Mouse (Mus musculus) layer of hippocampus, postnatal 25 days (tissue): ENCODE measurements around the gene Itpr2. TPM values are rescaled to one million over a fixed set of nuclear protein-coding genes. Genes with fewer than 3 reads are reported as not detected.

Experiments
- DNase-seq, 2 experiments: peaks; one replicate each; pipeline ENCODE4 v3.0.0; 2022; ENCODE audit warnings: mixed read lengths in 2 of 2, low spot score in 1 of 2; ENCODE audit errors: extremely low spot score in 1 of 2
- total RNA-seq, 2 experiments: library from RNA; stranded (reverse); gene quantifications; 2 replicates each; pipeline ENCODE4 v1.2.3; 2021

Itpr2 gene
- total RNA-seq, 2 experiments from 2014 or later = 16.6 to 20.5 TPM

DNA sequence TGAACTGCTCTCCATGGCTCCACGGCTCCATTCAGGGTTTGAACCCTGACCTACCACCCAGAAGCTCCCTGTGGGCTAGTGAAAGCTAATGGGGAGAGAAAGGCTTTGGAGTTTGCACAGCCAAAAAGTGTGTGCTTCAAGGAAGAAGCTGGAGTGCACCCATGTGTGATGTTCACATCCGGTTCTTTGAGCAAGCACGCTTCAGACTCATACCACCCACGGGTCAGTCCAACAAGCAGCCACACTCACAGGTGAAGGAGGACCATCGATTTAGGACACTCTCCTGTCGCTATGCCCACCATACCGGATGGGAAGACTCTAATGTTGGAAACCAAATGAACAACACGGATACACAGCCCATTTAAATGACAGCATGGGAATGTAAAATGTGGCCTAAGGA is 9.5 kb upstream of the Itpr2 start:
- DNase-seq = no peak

DNA sequence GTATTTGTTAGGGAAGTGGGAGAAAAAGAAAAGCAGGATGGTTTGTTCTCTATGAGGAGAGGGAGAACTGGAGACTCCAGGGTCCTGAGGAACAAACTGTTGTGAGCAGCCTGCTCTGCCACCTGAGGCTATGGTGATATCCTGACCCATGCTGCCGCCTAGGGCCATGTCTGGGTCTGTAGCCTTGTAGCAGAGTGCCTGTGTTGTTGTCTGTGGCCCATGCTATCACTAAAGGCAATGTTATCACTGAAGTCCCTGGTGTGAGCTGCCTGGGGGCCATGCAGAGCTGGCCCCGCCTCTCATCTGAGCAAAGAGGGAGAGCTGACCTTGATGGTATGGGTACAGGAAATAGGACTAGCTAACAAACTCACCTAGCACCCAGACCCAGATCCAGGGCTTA is 7.9 kb upstream of the Itpr2 start:
- DNase-seq = no peak

DNA sequence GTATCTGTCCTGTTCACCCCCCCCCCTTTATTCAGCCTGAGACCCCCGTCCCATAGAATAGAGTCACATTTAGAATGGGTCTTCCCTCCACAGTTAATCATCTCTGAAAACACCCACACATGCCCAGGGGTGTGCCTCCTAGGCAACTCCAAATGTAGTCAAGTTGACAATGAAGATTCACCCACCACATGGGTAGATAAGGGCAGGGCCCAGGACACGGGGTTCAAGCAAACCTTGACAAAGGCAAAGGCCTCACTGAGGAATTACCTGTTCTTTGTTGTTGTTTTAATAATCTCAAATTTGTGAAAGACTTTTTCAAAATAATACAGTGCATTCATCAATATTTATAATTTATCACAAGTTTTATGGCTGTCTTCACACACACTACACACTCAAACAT is 2.4 kb upstream of the Itpr2 start:
- DNase-seq = no peak

DNA sequence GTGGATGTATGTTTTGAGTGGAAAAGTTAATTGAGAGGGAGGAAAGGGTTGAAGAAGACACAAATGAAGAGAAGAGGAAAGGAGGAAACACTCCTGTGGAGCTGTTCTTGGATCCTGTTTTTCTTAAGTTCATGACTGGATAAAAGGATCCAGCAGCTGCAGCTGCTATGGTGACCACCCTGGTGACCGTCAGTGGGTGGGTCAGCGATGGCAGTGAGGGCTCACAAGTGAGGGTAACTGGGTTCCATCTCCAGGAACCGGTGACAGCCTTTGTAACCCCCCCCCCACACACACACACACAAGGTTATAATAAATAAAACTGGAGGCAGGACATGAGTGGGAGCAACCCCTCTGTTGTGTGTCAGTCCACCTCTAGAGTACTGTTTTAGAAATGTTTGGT is 833 bp upstream of the Itpr2 start:
- DNase-seq = no peak

DNA sequence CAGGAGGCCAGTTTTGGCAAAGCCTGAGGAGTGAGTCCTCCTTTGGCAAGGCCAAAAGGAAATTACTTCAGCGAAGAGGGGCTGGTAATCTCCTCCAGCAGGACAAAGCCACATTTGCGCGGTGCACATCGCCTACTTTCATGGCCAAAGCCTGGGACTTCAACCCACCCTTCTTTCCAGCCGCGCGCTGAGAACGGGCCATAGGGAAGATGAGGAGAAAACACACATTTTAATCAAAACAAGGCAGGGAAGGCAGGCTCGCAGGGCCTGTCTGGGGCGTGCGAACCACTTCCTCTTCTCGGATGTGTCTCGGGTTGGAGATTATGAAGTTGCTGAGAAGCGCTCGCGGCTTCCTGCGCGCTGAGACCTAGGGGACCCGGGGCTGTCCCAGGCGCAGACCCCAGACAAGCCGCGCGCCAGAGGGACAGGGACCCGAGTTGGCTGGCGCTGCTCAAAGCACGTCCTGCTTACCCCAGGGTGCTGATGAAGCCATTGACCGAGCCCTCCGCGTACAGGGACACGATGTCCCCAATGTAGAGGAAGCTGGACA is 632 bp downstream of the Itpr2 start:
- no peak for DNase-seq

DNA sequence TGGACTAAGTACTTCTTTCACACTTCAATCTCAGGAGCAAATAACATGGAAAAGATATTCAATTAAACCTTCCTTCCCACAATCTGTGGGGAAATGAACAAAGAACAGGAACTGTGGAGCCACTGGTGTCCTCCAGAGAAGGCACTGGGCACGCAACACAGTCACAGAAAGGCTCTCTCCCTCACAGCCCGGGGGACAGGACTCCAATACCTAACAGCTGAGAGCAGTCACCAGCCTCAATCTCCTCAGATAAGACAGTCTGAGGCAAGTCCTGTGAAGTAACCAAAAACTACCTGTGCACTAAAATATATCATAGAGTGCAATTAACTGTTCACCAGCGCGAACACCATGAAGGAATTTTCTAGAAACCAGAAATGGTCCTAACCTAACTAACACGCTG is 1.3 kb downstream of the Itpr2 start:
- DNase-seq = no peak

DNA sequence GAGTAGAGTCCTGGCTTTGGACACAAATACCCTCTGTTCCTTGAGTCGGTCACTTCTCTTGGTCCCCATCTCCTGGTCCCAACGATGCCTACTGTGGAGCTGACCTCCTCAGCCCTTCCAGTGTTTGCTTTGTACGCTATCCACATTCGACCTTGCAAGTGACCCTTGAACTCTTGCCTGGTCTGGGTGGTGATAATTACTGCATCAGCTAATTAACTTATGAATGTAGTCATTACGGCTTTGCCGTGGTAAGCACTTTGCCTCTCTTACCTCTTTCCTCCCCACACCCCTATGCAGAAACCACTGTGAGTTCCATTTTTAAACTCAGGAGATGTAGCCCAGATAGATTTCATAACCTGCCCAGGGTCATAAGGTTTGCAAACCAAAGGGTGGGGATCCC is 1.8 kb downstream of the Itpr2 start:
- no peak for DNase-seq

DNA sequence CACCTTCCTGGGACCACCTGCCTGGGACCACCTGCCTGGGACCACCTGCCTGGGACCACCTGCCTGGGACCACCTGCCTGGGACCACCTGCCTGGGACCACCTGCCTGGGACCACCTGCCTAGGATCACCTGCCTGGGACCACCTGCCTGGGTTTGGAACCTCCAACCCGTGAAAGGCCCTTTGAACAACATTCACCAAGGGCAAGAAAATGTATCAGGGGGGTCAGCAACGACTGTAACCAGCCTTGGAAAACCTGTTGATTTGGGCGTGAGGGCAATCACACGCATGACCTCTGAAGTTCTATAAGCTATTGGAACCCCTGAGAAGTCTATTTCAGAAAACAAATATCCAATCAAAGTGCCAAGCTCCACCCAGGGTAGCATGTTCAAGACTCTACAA is 2.5 kb downstream of the Itpr2 start:
- DNase-seq = no peak

DNA sequence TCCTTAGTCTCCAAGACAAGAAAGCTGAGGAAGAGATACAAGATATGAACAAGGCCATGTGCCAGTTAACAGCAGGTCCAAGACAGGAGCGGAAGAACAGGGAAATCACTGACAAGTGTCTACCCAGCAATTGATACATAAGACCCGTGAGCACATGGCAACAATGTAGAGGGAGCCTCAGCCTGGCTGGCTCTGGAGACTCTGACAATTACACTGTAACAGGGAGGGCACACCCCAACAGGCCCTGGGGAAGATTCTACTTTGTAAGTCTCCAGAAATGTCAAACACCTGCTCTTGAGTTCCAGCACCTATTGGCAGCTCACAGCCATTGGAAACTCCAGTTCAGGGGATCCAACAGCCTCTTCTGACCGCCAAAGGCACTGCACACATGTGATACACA is 3.6 kb downstream of the Itpr2 start:
- DNase-seq = no peak

DNA sequence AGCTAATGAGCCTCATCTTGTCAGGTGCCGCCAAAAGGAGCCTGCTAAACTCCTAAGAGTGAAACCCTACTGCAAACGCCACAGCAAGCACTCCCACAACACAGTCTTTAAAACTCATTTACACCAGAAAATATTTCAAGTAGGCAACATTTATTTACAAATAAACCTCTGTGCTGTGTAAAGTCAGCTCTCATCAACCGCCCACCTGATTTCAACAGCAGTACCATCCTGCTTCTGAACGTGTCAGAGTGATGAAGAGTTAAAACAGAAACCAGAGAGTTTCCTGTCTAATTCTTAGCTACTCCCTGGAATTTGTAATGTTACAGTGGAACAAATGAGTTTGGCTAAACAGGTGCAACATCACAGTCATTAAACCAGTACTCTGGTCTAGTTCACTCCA is 4.2 kb downstream of the Itpr2 start:
- DNase-seq = no peak

DNA sequence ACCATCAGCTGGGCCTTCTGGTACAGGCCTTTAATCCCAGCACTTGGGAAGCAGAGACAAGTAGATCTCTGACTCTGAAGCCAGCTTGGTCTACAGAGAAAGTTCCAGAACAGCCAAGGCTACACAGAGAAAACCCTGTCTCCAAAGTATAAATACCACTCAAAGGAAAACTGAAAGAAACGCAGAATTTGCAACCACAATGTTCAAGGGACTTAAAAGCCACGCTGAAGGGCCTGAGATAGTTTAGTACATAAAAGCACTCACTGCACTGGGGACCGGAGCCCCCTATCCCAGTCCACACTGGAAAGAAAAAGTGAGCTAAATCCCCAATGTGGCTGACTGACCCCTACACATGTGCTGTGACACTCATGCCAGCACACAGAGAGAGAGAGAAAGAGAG is 4.6 kb downstream of the Itpr2 start:
- DNase-seq = no peak

DNA sequence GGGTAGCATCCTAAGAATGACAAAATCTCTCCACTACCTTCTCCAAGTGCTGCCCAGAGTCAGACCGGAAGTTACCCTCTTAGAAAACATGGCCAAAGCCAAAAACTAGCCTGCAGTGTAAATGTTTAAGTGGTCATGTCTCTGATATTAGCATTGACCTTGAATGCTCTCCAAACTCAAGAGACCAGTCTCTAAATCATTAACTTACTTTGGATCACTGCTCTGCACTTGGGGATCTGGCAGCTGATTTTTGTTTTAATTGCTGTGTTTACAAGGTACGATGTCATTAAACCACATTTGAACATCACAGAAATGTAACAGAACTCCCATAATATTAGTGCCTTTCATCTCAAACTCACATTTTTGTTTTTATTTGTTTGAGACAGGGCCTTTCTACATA is 10.3 kb downstream of the Itpr2 start:
- DNase-seq = no peak

DNA sequence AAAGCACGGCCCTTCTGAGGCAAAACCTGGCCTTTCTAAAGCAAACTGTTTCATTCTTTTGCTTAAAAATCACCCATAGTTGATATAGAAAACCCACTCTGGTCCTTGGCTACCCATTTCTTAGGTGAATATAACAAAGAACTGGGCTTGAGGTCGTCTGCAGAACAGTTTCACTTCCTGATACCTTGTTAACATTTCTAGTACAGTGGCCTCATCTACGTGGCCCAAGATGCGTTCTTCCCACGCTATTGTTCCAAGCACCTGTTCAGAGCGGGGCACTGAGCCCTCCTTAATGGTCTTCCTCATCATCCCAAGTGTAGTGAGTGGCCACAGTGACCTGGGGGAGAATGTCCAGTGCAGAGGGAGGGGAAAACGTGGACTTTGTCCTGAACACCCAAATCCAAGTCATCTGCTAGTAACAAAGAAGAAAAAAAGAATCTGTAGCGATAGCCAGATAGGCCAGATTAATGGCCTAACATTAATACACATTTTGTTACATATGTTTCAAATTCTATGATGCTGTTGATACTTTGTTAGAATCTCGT is 11.5 kb downstream of the Itpr2 start:
- no peak for DNase-seq

DNA sequence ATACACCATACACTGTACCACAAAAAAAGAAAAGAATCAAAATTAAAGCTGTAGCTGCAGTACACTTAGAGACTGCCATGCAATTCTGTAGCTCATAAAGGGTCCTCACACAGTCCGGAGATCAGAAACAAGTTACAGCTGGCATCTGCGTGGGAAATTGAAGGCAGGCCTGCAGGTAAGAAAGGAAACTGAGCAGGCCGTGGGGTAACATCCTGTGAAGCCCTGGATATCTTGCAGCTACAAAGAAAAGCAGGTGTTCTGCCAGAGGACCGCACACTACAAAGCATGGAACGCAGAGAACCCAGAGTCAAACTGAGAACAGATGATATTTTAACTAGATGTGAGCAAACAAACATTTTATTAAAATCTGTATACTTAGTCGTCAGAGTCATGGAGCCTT is 12.2 kb downstream of the Itpr2 start:
- no peak for DNase-seq

DNA sequence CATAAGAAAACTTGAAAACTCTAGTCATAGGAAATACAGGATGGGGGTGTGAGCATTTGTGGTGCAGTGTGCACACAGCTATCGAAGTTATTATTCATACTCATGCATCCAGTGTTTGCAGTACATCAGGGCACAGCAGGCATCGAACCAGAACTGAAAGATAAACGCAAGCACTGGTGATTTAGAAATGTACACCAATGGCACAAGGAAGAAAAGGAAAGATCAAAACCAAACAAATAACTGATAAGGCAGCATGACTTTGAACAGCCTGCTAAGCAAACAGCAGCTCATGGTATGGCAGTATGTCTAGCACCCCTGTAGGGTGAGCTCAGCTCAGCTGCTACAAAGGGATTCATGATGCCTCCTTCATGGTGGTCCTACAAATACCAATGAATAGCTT is 13.3 kb downstream of the Itpr2 start:
- no peak for DNase-seq

DNA sequence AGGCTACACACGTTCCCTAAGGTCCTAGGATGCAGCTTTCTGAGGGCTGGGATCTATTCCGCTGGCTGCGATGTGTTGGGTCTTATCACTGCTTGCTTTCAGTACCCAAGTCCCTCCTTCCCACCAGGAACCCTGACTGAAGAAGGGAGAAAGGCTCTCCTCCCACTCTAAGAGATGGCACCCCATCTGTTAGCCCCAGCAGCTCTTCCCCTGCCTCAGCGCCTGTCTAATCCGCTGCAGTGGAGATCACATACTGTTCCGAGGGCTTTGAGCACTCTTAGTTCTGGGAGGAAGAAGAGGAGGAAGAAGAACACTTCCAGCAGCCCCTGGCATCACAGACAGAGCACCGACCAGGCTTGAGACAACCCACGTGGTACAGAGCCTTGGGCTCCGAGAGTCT is 14.9 kb downstream of the Itpr2 start:
- DNase-seq = no peak

DNA sequence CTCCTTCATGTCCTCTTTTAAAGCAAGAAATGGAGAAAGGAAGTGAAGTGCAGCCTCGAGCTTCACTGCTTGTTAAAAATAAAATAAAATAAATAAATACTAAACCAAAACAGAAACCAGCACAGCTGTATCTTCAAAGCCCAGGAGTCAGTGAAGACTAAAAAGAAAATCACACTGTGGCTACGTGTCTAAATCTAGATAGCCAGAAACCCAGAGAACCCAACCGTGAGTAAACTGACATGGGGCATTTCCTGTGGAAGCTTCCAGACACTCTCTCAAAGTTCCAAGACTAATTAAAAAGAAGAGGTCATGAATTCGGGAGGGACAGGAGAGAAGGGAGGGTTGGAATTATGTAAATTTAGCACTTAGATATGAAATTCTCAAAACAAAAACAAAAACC is 15.9 kb downstream of the Itpr2 start:
- DNase-seq = no peak

DNA sequence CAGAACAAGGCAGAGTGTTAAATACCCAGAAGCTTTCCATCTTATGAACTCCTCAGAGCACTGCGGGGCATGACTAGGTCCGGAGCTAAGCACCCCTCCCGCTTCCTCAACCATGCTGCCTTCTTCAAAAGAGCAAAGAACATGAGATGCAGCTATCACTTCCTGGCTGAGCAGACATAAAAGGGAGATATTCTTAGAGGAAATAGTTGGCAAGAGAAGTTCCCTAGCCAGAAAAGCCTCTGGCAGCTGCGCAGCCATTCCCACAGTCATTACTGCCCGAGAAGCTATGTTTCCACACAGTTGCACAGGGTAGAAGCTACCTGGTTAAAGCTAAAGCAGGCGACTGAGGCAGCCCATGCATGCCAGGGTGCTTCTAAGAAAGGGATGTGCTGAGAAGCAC is 20.6 kb downstream of the Itpr2 start:
- DNase-seq = no peak

DNA sequence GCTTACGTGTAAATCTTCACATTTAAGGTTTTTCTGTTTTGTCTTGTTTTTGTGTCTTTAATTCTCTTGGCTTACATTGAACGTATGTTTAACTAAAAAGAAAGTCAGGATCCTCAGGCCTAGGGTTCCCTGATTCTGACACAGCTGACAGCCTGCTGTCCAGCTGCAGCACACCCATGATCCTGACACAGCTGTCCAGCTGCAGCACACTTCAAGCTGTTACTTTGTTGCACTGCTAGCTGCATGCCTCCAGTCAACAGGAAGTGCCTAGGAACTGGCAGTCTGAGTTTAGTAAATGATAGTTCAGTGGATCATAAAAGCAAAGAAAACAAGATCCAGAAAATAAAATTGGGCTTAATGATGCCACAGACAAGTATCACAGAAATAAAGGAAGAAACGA is 21.1 kb downstream of the Itpr2 start:
- DNase-seq = no peak

DNA sequence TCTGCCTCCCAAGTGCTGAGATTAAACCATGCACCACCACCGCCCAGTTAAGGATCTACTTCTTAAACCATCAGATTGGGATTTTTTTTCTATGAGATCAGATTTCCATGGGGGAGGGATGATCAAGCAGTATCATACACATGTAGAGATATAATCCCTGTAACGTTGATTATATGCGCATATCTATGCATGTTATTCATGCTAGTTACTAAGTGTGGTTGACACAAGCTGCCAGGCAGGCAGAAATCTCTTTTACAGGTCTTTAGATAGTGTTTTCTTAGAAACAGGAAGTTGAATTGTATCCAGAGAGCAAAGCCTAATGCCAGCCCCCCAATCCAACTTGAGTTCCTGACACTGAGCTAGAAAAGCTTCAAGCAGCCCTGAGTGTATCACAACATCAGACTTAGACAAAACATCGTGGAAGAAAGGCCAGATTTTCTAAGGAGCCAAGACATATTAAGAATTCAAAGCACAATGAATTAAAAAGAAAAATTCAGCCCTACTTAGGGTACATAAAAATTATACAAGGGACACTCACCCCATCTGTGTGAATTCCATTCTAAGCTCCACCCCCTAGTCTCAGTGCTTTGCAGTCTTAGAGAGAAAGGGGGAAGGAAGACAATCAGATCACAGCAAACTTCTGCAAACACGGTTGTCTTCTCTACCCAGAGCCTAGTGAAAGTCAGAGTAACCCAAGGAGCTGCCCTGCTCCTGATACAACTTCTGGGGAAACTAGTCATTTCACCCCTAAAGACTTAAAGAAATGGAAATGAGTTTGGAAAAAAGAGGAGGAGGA is 22.9 kb downstream of the Itpr2 start:
- DNase-seq = no peak

DNA sequence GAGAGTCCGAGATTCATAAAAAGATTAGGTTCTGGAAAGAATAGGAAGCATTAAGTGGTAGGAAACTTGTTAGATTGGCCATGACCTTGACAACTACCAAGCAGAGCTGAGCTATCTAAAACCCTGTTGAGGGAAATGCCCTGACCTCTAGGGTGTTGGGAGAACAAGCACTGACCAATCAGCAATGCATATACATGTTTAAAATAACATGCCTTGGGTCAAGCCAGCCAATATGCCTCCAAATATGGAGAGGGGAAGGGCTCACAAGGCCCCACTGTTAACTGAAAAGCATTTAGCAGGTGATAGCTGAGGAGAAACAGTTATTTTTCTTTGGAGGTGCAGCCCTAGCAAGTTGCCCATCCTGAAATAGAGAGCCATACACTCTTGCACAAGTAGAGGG is 25.2 kb downstream of the Itpr2 start:
- DNase-seq = no peak

DNA sequence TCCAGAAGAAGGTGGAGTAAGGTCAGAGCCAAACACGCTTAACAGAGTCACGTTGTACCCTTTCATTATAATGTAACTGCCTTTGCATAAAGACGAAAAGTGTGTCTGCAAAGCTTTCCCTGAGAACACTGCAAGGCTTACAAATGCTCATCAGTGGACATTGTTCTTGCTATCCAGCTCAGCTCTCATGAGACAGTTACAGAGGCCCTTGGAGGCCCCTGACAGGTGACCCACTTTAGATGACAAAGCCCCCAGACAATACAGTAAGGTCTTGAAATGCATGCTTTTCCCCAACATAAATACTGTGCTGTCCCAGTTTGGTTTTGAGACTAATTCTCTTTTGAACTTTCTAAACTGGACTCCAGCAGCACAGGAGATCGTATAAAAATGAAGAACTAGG is 27.9 kb downstream of the Itpr2 start:
- DNase-seq = no peak
